In the genomic region with DNA sequence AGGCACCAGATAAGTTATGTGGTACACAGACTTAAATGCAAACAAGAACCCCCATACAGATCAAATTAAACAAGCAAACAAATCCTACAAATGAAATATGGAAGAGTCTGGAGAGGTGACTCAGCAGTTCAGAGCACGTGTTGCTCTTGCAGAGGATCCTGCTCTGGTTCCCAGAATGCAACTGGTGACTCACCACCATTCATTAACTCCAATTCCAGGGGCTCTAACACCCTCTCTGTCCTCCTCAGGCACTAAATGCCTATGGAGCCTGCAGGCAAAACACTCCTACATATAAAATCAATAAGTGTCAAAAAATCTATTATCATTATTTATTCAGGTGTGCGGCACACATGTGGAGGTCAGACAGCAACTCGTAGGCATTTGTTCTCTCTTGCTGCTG, we compare ENCODE assay signal across 20 mouse cellular contexts. TPM values are rescaled to one million over a fixed set of nuclear protein-coding genes. Genes with fewer than 3 reads are reported as not detected.
DNase-seq lines count a peak whose midpoint lies in the region; ATAC-seq lines count a peak whose summit lies in the region.
"Had no signal": no experiment of that assay in that cellular context is flagged by ENCODE, and none has a peak within 500 bp of the region (broad histone marks: within the 10 kb centered on the region; RNA-seq: fewer than 3 reads in every experiment).

No protein-coding gene starts in this region.

- no peak overlapping the region for H3K9ac ChIP-seq in heart, embryonic 12.5 days
- no peak overlapping the region for H3K9ac ChIP-seq in midbrain, embryonic 15.5 days
- H3K9ac ChIP-seq in stomach, embryonic 15.5 days = no peak overlapping the region
- H3K9ac ChIP-seq: embryonic facial prominence, embryonic 15.5 days; heart, embryonic 15.5 days; kidney, embryonic 15.5 days; liver, embryonic 15.5 days had no signal

- H3K4me2 ChIP-seq in heart, embryonic 12.5 days = peak overlapping the region; percentile 30
- H3K4me2 ChIP-seq in midbrain, embryonic 15.5 days = no peak overlapping the region
- no peak overlapping the region for H3K4me2 ChIP-seq in stomach, embryonic 15.5 days
- H3K4me2 ChIP-seq: embryonic facial prominence, embryonic 15.5 days; heart, embryonic 15.5 days; kidney, embryonic 15.5 days; liver, embryonic 15.5 days had no signal

- no peak for ATAC-seq in heart, embryonic 12.5 days (ENCODE audit: insufficient number of reproducible peaks, low FRiP score)
- ATAC-seq in midbrain, embryonic 15.5 days (replicated peaks) = no peak
- ATAC-seq in stomach, embryonic 15.5 days (ENCODE audit: insufficient read depth, low FRiP score, low read depth) = peak; percentile 57; the same call in 1 of the 2 replicates
- ATAC-seq: CD4-positive, CD25-positive, alpha-beta regulatory T cell, adult 4 months; inflammation-experienced regulatory T-cells, adult 6 months had no signal

- H3K27ac ChIP-seq in heart, embryonic 12.5 days (ENCODE audit: poor library complexity, severe bottlenecking) = no peak overlapping the region
- H3K27ac ChIP-seq in midbrain, embryonic 10.5 days (replicated peaks) = peak overlapping the region; percentile 49; the same call in 1 of the 2 replicates
- H3K27ac ChIP-seq in midbrain, embryonic 15.5 days = no peak overlapping the region
- no peak overlapping the region for H3K27ac ChIP-seq in stomach, embryonic 15.5 days
- H3K27ac ChIP-seq: embryonic facial prominence, embryonic 15.5 days; heart, embryonic 15.5 days; kidney, embryonic 15.5 days; liver, embryonic 15.5 days had no signal

- H3K9me3 ChIP-seq in heart, embryonic 12.5 days (replicated peaks) = no peaks in the 10 kb centered on the region
- no peaks in the 10 kb centered on the region for H3K9me3 ChIP-seq in midbrain, embryonic 10.5 days (replicated peaks)
- H3K9me3 ChIP-seq in midbrain, embryonic 15.5 days = no peaks in the 10 kb centered on the region
- H3K9me3 ChIP-seq in stomach, embryonic 15.5 days = no peaks in the 10 kb centered on the region
- H3K9me3 ChIP-seq: embryonic facial prominence, embryonic 15.5 days; G1E; heart, embryonic 15.5 days; kidney, embryonic 15.5 days; liver, embryonic 15.5 days had no signal

- no peak for DNase-seq in heart, adult 9 months (ENCODE audit: low spot score in 2 of 2)
- no peak for DNase-seq in midbrain, embryonic 10.5 days (ENCODE audit: low spot score)
- peak; percentile 68 for DNase-seq in NIH3T3 (ENCODE audit: low read depth)
- no peak for DNase-seq in right cerebral cortex, adult 2 months (ENCODE audit: low spot score in 2 of 2)
- DNase-seq in ovary, postnatal 10 days (ENCODE audit: low spot score) = no peak
- DNase-seq: adrenal gland, adult 8-10 months; cerebellum, adult 11 months; cerebellum, postnatal 14 days; gastrocnemius, postnatal 10 days; right cerebral cortex, postnatal 4 days had no signal

- 0 out of 2 replicates have a peak, but pooled peaks cover 5% of the 10 kb centered on the region for H3K27me3 ChIP-seq in heart, embryonic 12.5 days (replicated peaks)
- H3K27me3 ChIP-seq in midbrain, embryonic 10.5 days (ENCODE audit: low read depth, poor library complexity, severe bottlenecking) = no peaks in the 10 kb centered on the region
- no peaks in the 10 kb centered on the region for H3K27me3 ChIP-seq in midbrain, embryonic 15.5 days (replicated peaks)
- H3K27me3 ChIP-seq in stomach, embryonic 15.5 days (replicated peaks) = no peaks in the 10 kb centered on the region
- H3K27me3 ChIP-seq: embryonic facial prominence, embryonic 15.5 days; heart, embryonic 15.5 days had no signal

- H3K4me1 ChIP-seq in heart, embryonic 12.5 days (replicated peaks) = peaks cover 15% of the 10 kb centered on the region
- H3K4me1 ChIP-seq in midbrain, embryonic 10.5 days = peaks cover 18% of the 10 kb centered on the region
- peaks cover 17% of the 10 kb centered on the region for H3K4me1 ChIP-seq in midbrain, embryonic 15.5 days
- no peaks in the 10 kb centered on the region for H3K4me1 ChIP-seq in stomach, embryonic 15.5 days

- H3K36me3 ChIP-seq in heart, embryonic 12.5 days = no peaks in the 10 kb centered on the region
- no peaks in the 10 kb centered on the region for H3K36me3 ChIP-seq in midbrain, embryonic 10.5 days
- H3K36me3 ChIP-seq in midbrain, embryonic 15.5 days (replicated peaks) = no peaks in the 10 kb centered on the region
- no peaks in the 10 kb centered on the region for H3K36me3 ChIP-seq in stomach, embryonic 15.5 days
- H3K36me3 ChIP-seq: embryonic facial prominence, embryonic 15.5 days; G1E; heart, embryonic 15.5 days; kidney, embryonic 15.5 days; liver, embryonic 15.5 days had no signal

- 45% methylated on average over 3 of the region's 3 CpGs for WGBS in heart, embryonic 12.5 days
- WGBS in midbrain, embryonic 10.5 days = 72% methylated on average over 3 of the region's 3 CpGs
- whole genome bisulfite sequencing in midbrain, embryonic 15.5 days = 56% methylated on average over 3 of the region's 3 CpGs
- WGBS in stomach, embryonic 15.5 days = 38% methylated on average over 3 of the region's 3 CpGs

- H3K4me3 ChIP-seq in heart, embryonic 12.5 days = no peak overlapping the region
- no peak overlapping the region for H3K4me3 ChIP-seq in midbrain, embryonic 10.5 days
- H3K4me3 ChIP-seq in midbrain, embryonic 15.5 days = no peak overlapping the region
- no peak overlapping the region for H3K4me3 ChIP-seq in stomach, embryonic 15.5 days (replicated peaks)
- H3K4me3 ChIP-seq: embryonic facial prominence, embryonic 15.5 days; heart, embryonic 15.5 days; kidney, embryonic 15.5 days; liver, embryonic 15.5 days had no signal

RNA-seq across cellular contexts. Expression of a gene that starts 4.8 kb away (rescaled TPM):
- 0.65 and 1.1 TPM in 2 replicates for polyA plus RNA-seq in heart, embryonic 12.5 days (2016; fragmentation: Nextera tagmentation; extraction: Ambion mirVana)
- polyA plus RNA-seq in midbrain, embryonic 10.5 days (2016; fragmentation: Nextera tagmentation; extraction: Ambion mirVana) = 1.1 and 1.3 TPM in 2 replicates
- 0.54 and 0.96 TPM in 2 replicates for polyA plus RNA-seq in midbrain, embryonic 15.5 days (2015; fragmentation: Nextera tagmentation; extraction: Ambion mirVana)
- 0.30 and 0.70 TPM in 2 replicates for polyA plus RNA-seq in stomach, embryonic 15.5 days (2015; fragmentation: Nextera tagmentation; extraction: Ambion mirVana)
- polyA plus RNA-seq: CD4-positive, CD25-positive, alpha-beta regulatory T cell, adult 4 months; inflammation-experienced regulatory T-cells, adult 6 months had no signal
